Mouse (Mus musculus): ENCODE data around the gene Arel1. TPM values are rescaled to one million over a fixed set of nuclear protein-coding genes. Genes with fewer than 3 reads are reported as not detected.

Arel1 gene
- polyA plus RNA-seq, 1 experiment from 2014 or later: 26.8 TPM

DNA sequence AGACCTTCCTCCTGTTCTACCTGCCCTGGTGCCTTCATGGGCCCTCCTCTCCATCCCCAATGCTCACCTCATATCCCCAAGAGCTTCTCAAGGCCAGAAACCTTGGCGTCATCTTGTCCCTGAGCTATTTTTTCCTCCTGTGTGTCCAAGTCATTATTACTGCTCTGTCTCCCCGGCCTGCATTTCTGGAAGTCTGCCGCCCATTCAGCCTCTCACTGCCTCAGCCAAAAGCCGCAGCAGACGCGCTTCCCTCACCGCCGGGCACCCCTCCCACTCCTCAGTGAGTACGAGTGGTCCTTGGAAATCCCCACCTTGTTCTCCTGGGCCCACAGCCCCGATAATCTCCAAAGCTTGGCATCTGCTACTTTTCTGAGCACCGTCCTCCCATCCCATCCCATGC, 90.6 kb downstream of the Arel1 start:
- H3K4me2 ChIP-seq (ENCODE audit: low read depth): no peak overlapping the region
- H3K27ac ChIP-seq (ENCODE audit: low read depth, low read length): no peak overlapping the region
- H3K9me3 ChIP-seq (ENCODE audit: control insufficient read depth, low read length): no peaks in the 10 kb centered on the region
- DNase-seq (ENCODE audit: low spot score) (no peak), ATAC-seq (ENCODE audit: insufficient read depth, low FRiP score, low TSS enrichment) (no peak)
- H3K4me3 ChIP-seq (ENCODE audit: low read depth, low read length): no peak overlapping the region
- H3K36me3 ChIP-seq (ENCODE audit: control insufficient read depth, insufficient read depth, low read length): no peaks in the 10 kb centered on the region
- H3K9ac ChIP-seq (ENCODE audit: low read length): no peak overlapping the region
- WGBS: 67% methylated on average over 11 of the region's 11 CpGs
- peaks cover 24% of the 10 kb centered on the region for H3K27me3 ChIP-seq (ENCODE audit: control insufficient read depth, insufficient read depth, low read length)
- no peaks in the 10 kb centered on the region; the same call in 1 of the 2 replicates for H3K4me1 ChIP-seq (ENCODE audit: control insufficient read depth, insufficient read depth, low read length)

DNA sequence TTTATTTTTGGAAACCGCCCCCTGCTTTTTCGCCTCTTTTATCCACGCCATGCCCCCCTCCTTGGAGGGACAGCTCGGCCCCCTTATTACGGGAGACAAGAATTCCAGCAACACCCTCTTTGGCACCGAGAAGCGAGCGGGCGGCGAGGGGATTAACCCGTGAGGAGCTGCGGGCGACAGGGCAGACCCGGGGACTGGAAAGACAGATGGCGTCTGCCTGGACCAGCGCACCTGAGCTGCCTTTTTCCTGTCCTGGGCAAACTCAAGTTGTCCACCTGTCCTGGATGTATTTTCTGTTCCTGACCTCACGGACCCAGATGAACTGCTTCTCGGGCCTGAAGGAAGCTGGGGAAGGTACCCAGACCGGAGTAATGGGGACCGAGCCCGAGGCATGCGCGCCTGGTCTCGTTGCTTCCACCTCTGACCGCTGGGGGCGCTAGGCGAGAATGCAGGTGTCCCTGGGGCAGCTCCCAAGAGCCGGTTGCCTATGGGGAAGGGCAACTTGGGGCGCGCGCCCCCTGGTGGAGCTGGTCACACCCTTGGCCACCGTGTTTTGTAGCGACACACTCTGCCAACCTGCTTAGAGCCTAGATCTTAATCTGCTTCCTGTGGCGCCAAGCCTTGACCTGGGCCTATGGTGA, 94.1 kb downstream of the Arel1 start, which contains the start of gene Ltbp2:
Gene Ltbp2, minus strand, starts transcription at position 52 of the 641 bp plus-strand sequence.
- 5% methylated on average over 34 of the region's 34 CpGs for WGBS
- H3K9ac ChIP-seq (ENCODE audit: low read length): no peak within 1 kb of the TSS

DNA sequence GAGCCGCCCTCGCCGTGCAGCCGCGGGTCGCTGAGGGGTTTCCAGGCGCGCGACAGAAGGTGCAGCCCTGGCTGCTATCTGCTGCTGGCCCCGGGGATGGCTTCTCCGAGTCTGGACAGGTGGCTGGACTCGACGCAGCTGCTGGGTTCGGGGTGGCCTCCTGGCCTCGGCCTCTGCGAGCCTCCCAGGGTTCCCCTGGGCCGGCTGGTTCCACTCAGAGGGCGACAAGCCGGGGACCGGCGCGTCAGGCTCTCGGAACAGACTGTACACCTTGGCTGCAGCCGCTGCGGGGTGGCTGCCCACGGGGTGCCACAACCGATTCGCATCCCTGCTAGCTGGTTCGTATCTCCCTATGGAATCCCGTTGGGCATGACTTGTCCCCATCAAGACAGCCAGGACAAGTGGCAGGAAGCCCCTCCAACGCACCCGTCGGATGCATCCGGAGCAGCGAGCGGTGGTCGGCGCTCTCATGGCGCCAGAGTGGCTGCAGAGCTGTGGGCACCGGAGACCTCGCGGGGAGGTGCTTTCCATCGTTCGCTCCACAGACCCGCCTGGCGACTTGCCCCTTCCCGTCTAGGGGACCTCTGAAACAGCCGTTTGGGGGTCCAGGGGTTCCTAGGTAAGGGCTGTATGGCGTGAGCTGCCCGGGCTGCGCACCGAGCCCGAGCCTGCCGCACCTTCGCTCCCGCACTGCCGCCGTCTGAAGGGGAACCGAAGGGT, 94.8 kb downstream of the Arel1 start:
- DNase-seq (ENCODE audit: low spot score) (no peak), ATAC-seq (ENCODE audit: insufficient read depth, low FRiP score, low TSS enrichment) (no peak)
- peaks cover 38% of the 10 kb centered on the region for H3K27me3 ChIP-seq (ENCODE audit: control insufficient read depth, insufficient read depth, low read length)
- no peaks in the 10 kb centered on the region for H3K9me3 ChIP-seq (ENCODE audit: control insufficient read depth, low read length)
- no peak overlapping the region for H3K9ac ChIP-seq (ENCODE audit: low read length)
- peak overlapping the region; percentile 21 for H3K4me3 ChIP-seq (ENCODE audit: low read depth, low read length)
- no peak overlapping the region for H3K27ac ChIP-seq (ENCODE audit: low read depth, low read length)
- 2% methylated on average over 59 of the region's 59 CpGs for WGBS
- H3K36me3 ChIP-seq (ENCODE audit: control insufficient read depth, insufficient read depth, low read length): no peaks in the 10 kb centered on the region
- H3K4me2 ChIP-seq (ENCODE audit: low read depth): peak overlapping the region; percentile 29
- H3K4me1 ChIP-seq (ENCODE audit: control insufficient read depth, insufficient read depth, low read length): no peaks in the 10 kb centered on the region; the same call in 1 of the 2 replicates

More for the DNA sequence above, 94.1 kb downstream of the Arel1 start, which contains the start of gene Ltbp2:
- peak within 1 kb of the TSS; percentile 21 for H3K4me3 ChIP-seq (ENCODE audit: low read depth, low read length)
- H3K27ac ChIP-seq (ENCODE audit: low read depth, low read length): no peak within 1 kb of the TSS
- peaks cover 38% of the 10 kb centered on the region for H3K27me3 ChIP-seq (ENCODE audit: control insufficient read depth, insufficient read depth, low read length)
- ATAC-seq (ENCODE audit: insufficient read depth, low FRiP score, low TSS enrichment): no peak
- H3K4me1 ChIP-seq (ENCODE audit: control insufficient read depth, insufficient read depth, low read length): no peaks in the 10 kb centered on the region; the same call in 1 of the 2 replicates
- DNase-seq (ENCODE audit: low spot score): peak; percentile 76
- H3K36me3 ChIP-seq (ENCODE audit: control insufficient read depth, insufficient read depth, low read length): no peaks in the 10 kb centered on the region
- H3K4me2 ChIP-seq (ENCODE audit: low read depth): peak within 1 kb of the TSS; percentile 29
- H3K9me3 ChIP-seq (ENCODE audit: control insufficient read depth, low read length): no peaks in the 10 kb centered on the region

DNA sequence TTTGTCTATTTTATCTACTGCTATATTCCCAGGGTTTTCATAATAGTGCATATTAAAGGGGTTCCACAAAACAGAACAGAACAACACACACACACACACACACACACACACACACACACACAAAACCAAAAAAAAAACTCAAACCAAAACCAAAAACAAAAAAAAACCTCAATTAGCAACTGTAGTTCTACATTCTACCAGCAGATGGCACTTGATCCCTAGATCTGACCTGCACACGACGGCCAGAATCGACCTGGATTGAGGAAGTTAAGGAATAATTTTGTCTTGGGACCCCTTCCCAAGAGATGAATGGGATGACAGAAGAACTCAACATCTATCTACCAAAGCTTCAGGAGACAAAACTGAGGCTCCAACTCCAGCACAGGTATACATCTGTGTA, 97.3 kb downstream of the Arel1 start:
- no peaks in the 10 kb centered on the region for H3K36me3 ChIP-seq (ENCODE audit: control insufficient read depth, insufficient read depth, low read length)
- H3K9ac ChIP-seq (ENCODE audit: low read length): no peak overlapping the region
- no peak overlapping the region for H3K4me2 ChIP-seq (ENCODE audit: low read depth)
- H3K9me3 ChIP-seq (ENCODE audit: control insufficient read depth, low read length): no peaks in the 10 kb centered on the region
- DNase-seq (ENCODE audit: low spot score): no peak
- peaks cover 38% of the 10 kb centered on the region for H3K27me3 ChIP-seq (ENCODE audit: control insufficient read depth, insufficient read depth, low read length)
- no peak overlapping the region for H3K27ac ChIP-seq (ENCODE audit: low read depth, low read length)
- 3% methylated on average over 3 of the region's 3 CpGs for WGBS
- ATAC-seq (ENCODE audit: insufficient read depth, low FRiP score, low TSS enrichment): no peak
- no peak overlapping the region for H3K4me3 ChIP-seq (ENCODE audit: low read depth, low read length)
- H3K4me1 ChIP-seq (ENCODE audit: control insufficient read depth, insufficient read depth, low read length): no peaks in the 10 kb centered on the region; the same call in 1 of the 2 replicates

GRCm38 (mm10) chr12:84872310-84872709, 98.4 kb downstream of the Arel1 start:
- WGBS: 69% methylated on average over 2 of the region's 2 CpGs
- H3K9me3 ChIP-seq (ENCODE audit: control insufficient read depth, low read length): no peaks in the 10 kb centered on the region
- ATAC-seq (ENCODE audit: insufficient read depth, low FRiP score, low TSS enrichment): no peak
- no peak overlapping the region for H3K9ac ChIP-seq (ENCODE audit: low read length)
- H3K4me1 ChIP-seq (ENCODE audit: control insufficient read depth, insufficient read depth, low read length): no peaks in the 10 kb centered on the region; the same call in 1 of the 2 replicates
- H3K36me3 ChIP-seq (ENCODE audit: control insufficient read depth, insufficient read depth, low read length): no peaks in the 10 kb centered on the region
- H3K4me3 ChIP-seq (ENCODE audit: low read depth, low read length): no peak overlapping the region
- no peak overlapping the region for H3K27ac ChIP-seq (ENCODE audit: low read depth, low read length)
- no peak overlapping the region for H3K4me2 ChIP-seq (ENCODE audit: low read depth)
- no peak for DNase-seq (ENCODE audit: low spot score)
- peaks cover 36% of the 10 kb centered on the region for H3K27me3 ChIP-seq (ENCODE audit: control insufficient read depth, insufficient read depth, low read length)

Other genes starting within 250 kb of the Arel1 start
- 81.6 and 85.3 TPM in 2 replicates for gene Npc2, start 197.7 kb downstream of the Arel1 start, polyA plus RNA-seq (2014; fragmentation: Nextera tagmentation; extraction: Ambion mirVana)
- 146 and 156 TPM in 2 replicates for gene Isca2, start 197.6 kb downstream of the Arel1 start, polyA plus RNA-seq (2014; fragmentation: Nextera tagmentation; extraction: Ambion mirVana)
- 0.17 and 0.20 TPM in 2 replicates for gene Ltbp2, start 94.4 kb downstream of the Arel1 start, polyA plus RNA-seq (2014; fragmentation: Nextera tagmentation; extraction: Ambion mirVana)
- 152 and 154 TPM in 2 replicates for gene Fcf1, start within 50 bp of the Arel1 start, polyA plus RNA-seq (2014; fragmentation: Nextera tagmentation; extraction: Ambion mirVana)
- gene Ylpm1, start 25.4 kb upstream of the Arel1 start, polyA plus RNA-seq (2014; fragmentation: Nextera tagmentation; extraction: Ambion mirVana): 44.8 and 46.1 TPM in 2 replicates
- gene Prox2, start 139.9 kb upstream of the Arel1 start, polyA plus RNA-seq (2014; fragmentation: Nextera tagmentation; extraction: Ambion mirVana): 2.5 and 4.3 TPM in 2 replicates
- gene Dlst, start 139.9 kb upstream of the Arel1 start, polyA plus RNA-seq (2014; fragmentation: Nextera tagmentation; extraction: Ambion mirVana): 113 and 115 TPM in 2 replicates
- 5.3 and 6.7 TPM in 2 replicates for gene Rps6kl1, start 180.4 kb upstream of the Arel1 start, polyA plus RNA-seq (2014; fragmentation: Nextera tagmentation; extraction: Ambion mirVana)
- gene Pgf, start 206.9 kb upstream of the Arel1 start, polyA plus RNA-seq (2014; fragmentation: Nextera tagmentation; extraction: Ambion mirVana): 7.1 and 9.0 TPM in 2 replicates
- gene Eif2b2, start 248.6 kb upstream of the Arel1 start, polyA plus RNA-seq (2014; fragmentation: Nextera tagmentation; extraction: Ambion mirVana): 104 and 111 TPM in 2 replicates